Mouse (Mus musculus): ENCODE measurements at regions not wholly inside any gene's neighbourhood (a gene's known extent, or its start where the extent isn't known, plus 50 kb on each side); places are given as distances from the start of the nearest gene placed in this dataset.

- no peak for DNase-seq (ENCODE audit: extremely low spot score, low read depth, low spot score)
These were observed 57.6 kb upstream of the Mpp6 start for GRCm38 (mm10) chr6:50052416-50052815.

DNA sequence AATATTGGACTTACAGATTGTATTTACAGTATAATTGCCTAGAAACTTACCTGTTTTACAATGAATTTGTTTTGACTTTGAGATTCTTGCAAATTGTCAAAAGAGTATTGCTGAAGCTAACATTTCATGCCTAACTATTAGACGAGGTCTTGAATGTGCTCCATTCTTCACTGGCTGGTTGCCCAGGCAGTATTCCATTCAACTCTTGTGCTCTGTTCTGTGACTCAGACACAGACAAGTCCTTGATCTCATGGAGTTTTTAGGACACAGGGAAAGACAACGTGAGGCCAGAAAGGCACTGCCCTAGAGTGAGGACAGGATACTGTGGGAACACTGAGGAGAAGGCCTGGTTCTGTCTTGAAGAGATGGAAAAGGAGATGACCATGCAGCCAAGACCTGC lies 57.0 kb upstream of the Mpp6 start:
- DNase-seq (ENCODE audit: extremely low spot score, low read depth, low spot score) = no peak

- DNase-seq (ENCODE audit: extremely low spot score, low read depth, low spot score) = no peak
These were observed 55.8 kb upstream of the Mpp6 start for GRCm38 (mm10) chr6:50054233-50054632.

DNA sequence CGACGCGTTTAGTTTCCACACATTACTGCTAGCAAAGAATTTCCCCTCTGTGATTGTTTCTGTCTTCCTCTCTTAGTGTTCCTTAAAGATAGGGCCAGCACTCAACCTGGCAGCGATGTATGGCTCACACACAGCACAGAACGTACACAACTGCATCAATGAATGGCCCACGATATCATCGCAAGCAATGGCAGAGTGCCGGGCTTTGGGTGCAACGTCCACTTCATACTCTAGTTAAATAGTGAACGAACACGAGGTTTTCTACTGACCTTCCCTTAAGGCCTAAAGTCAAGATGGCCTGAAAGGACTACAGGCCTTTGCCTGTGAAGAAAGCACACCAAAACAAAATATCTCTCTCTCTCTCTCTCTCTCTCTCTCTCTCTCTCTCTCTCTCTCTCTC lies 51.4 kb upstream of the Mpp6 start:
- DNase-seq (ENCODE audit: extremely low spot score, low read depth, low spot score) = no peak

DNA sequence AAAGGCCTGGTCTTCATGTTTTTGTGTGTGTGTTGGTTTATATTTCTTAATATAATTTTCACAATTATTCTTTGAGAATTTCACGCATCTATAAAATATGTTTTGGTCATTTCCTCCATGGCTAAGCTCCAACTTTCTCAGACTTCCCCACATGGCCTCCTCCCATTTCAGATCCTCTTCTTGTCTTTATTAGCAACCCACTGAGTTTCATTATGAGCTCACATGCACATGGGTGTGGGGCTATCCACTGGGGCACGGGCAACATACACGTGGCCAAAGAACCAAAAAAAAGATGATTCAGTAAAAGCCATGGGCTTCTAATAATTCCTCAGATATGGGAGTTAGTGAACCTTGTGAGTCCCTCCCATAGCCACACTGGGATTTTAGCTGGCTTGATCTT lies 50.1 kb upstream of the Mpp6 start:
- no peak for DNase-seq (ENCODE audit: extremely low spot score, low read depth, low spot score)
